Mouse (Mus musculus): ENCODE measurements around the gene Ranbp17.
A peak's percentile ranks its signal among the peaks of the same experiment; 100 is the strongest.

The Ranbp17 gene

DNA sequence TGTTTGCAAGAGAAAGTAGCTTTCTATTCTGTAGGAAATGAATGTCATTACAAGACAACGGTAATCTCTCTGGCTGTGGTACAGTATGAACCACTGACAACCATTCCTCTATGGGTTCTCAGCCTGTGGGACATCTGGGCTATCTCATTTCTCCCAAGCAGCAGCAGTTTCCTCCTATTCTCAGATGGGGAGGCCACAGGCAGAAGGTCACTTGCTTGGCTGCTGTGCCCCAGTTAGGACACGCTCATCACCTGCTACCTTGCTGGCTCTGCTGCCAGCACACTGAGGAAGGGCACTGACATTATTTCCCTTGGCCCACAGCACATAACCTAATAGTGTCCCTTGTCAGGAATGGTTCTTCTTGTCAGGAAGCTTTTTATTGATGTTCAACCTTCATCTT is 285.4 kb downstream of the Ranbp17 start:
- no peak for DNase-seq

GRCm38 (mm10) chr11:33226516-33226915 is 287.0 kb downstream of the Ranbp17 start:
- no peak for DNase-seq

DNA sequence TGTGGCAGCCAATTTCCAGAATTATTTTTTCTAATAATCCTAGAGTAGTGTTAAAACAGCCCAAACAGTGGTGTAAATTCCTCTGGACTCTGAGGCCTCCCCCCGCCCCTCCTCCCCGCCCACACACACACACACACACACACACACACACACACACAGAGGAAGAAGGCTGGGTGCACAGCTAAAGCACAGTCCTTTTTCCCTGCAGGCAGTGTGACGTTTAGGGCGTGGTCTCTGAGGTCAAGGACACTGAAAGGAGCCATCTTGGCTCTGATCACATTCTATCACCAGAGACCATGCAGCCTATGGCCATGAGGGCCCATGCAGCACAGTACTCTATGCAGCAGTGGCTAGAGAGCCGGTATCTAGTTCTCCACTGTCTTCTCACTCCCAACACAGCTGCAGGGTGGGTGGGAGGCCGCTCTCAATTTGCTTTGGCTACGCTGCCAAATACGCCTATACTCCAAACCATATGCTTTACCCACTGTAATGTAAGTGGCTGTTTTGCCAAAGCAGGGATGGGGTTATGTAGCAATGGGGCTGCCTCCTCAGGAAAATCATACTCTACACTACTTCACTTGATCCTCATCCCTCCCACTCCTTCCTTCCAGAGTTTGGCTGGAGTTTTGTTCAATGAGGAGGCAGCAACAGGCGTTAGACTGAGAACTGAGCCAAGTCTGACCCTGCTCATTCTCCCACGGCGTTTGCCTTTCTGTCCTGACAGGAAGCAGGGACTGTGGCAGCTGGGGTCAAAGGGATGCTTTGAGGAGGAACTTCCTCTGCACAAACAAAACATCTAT is 291.8 kb downstream of the Ranbp17 start:
- DNase-seq: no peak

DNA sequence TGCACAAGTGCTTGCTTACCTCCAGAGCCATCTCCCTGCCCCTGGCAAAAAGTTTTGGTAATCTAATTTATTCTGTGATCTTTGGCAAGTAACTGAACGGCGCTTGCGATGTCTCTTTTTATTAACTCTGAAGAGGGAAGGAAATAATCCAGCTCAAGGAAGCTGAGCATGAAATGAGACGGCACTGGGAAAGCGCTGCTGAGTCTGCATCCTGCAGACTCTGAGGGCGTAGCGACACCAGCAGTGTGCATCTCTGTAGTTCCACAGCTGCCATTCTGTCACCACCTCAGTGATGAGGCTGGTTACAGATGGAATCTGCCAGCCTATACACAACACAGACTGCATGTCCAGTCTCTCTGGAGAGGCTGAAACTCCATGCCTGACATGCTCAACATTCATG is 292.8 kb downstream of the Ranbp17 start:
- DNase-seq: no peak

DNA sequence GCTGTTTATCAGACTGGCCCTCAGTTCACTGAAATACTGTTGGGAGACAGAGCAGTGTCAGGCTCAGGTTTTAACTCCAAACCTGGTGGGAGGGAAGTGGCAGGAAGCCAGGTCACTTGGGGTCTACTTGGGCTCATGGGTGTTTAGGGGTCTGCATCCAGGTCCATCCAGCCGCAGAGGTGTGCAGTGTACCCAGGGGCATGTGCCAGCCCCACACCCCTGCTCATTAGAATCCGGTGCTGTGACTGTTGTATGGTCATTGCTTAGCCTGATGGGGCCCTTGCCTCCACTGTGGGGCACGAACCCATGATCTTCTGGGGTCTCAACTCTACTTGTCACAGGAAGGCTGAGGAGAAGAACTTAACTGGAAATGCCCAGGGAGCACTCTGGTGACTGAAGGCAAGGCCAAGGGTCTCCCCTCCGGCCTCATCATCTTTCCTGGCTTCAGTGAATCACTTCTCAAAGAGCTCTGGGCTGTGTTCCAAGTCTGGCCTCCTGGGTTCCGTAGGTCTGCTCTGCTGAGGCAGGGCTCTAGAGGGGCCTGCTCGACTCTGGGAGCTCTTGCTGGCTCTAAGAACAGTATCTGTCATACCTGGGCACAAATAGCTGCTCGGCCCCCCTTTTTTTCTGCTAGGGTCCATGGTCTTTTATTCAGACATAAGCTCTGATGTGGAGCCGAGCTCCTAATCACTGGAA is 296.0 kb downstream of the Ranbp17 start:
- DNase-seq: peak; percentile 57

GRCm38 (mm10) chr11:33207411-33207810 is 306.1 kb downstream of the Ranbp17 start:
- peak; percentile 50 for DNase-seq

GRCm38 (mm10) chr11:33204966-33205365 is 308.6 kb downstream of the Ranbp17 start:
- DNase-seq: peak; percentile 45

DNA sequence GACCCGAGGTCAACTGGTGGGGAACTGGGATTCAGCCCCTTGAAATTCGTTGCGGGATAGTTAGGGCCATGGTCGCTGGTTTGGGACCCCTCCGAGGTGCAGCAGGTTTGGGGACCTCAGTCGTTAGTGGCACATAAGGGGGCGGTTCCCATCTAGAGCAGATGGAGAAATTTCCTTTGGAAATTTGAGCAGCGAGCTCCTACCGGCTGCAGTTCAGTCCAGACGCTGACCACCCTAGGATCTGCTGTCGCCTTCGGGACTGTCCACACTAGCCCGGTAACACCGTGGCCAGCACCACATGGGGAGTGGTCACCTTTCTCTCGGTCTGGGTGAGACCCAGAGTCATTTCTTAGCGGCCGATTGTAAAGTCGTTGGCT is 309.2 kb downstream of the Ranbp17 start:
- DNase-seq: peak; percentile 44

DNA sequence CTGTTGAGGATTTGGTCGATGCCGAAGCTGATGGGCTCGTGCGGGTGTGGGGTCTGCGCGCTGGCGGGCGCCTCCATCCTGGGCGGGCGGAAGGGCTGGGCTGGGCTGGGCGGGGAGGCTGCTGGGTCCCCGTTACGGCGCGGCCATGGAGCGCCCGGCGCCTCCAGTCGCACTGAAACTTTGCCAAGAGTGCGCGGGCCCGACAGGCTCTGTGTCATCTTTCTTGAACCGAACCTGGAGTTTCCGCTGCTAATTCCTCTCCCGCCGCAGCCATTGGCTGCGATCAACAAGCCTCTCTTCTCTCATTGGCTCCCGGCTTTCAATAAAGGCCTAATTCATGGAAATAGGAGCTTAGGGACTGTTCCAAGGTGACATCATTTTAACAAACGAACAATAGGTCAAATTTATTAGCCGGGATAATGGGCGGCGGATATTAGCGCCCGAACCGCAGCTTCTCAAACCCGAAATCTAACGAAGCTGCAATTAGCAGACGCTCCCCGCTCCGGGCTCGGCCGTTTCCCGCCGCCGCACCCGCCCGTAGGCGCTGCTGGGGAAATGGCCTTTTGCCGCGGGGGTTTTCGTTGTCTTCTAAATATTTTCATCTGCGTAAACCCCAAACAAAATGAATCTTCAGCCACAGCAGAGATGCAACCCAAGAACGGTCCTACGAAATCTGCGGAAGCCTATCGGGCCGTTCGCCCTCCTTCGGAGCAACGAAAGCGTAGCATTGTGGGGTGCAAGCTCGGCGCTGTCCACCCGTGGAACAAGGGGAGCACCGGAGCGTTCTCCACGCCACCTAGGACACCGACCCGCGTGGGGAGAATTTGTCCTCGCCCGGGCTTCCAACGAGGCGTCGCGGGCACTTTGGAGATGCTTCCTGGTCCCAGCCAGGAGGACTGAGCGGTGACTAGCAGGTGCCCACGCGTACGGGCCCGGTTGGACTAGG is 309.9 kb downstream of the Ranbp17 start, which contains the start of gene Tlx3:
Tlx3 (minus strand) TSS at position 207 of the 946 bp plus-strand sequence.
- DNase-seq: peak; percentile 93

GRCm38 (mm10) chr11:33202972-33203371 is 310.6 kb downstream of the Ranbp17 start:
- peak; percentile 56 for DNase-seq

DNA sequence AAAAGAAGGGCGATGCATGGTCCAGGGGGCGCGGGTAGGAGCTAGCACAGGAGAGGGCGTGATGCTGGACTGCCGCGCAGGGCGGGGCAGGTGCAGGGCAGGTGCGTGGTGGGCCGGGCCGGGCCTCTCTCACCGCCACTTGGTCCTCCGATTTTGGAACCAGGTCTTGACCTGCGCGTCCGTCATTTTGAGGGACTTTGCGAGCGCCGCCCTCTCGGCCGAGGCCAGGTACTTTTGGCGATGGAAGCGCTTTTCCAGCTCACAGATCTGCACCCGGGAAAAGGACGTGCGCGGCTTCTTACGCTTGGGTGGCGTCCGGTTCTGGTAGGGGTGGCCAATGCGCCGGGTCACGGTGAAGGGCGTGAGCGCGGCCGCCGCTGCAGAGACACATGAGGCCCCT is 311.2 kb downstream of the Ranbp17 start:
- peak; percentile 78 for DNase-seq

GRCm38 (mm10) chr11:33201626-33202010 is 311.9 kb downstream of the Ranbp17 start:
- DNase-seq: peak; percentile 62

- peak; percentile 47 for DNase-seq
These were observed 312.6 kb downstream of the Ranbp17 start for GRCm38 (mm10) chr11:33200764-33201625.

DNA sequence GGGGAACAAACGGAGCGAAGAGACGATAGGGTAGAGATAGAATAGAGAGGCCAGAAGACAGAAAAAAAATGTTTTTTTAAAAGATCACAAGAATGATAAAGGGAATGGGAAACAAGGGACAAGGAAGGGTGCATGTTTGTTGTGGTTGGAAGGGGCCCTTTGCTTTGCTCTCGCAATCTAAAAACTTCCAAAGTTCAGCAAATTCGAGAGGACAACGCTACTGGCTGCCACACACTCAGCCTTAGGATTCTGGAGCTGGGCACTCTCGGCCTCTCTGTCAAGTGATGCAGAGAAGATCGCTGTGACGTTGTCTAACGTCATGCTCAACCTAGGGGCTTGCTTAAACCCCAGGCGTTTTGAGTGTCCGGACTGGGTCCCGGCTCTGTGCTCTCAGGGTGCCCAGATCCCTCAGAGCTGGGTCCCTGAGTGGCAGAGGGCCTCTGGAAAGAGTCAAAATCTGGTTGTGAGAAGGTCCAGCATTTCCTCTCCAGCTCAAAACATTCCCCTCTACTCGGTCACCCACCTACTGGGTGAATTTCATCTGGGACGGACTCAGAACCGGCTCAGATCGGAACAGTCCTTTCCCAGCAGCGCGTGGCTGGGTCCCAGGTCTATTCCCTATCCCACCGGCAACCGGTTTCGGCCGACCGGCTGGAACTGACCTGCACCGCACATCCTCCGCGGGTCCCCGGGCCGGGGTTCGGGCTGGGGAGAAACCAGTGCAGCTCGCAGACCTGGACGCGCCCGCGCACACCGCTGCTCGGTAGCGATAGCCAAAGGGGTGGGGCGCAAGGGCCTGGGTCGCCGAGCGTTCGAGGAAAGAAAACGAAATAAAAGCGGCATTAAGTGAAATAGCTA is 313.4 kb downstream of the Ranbp17 start:
- DNase-seq: peak; percentile 46

GRCm38 (mm10) chr11:33199117-33199514 is 314.4 kb downstream of the Ranbp17 start:
- DNase-seq: peak; percentile 29

DNA sequence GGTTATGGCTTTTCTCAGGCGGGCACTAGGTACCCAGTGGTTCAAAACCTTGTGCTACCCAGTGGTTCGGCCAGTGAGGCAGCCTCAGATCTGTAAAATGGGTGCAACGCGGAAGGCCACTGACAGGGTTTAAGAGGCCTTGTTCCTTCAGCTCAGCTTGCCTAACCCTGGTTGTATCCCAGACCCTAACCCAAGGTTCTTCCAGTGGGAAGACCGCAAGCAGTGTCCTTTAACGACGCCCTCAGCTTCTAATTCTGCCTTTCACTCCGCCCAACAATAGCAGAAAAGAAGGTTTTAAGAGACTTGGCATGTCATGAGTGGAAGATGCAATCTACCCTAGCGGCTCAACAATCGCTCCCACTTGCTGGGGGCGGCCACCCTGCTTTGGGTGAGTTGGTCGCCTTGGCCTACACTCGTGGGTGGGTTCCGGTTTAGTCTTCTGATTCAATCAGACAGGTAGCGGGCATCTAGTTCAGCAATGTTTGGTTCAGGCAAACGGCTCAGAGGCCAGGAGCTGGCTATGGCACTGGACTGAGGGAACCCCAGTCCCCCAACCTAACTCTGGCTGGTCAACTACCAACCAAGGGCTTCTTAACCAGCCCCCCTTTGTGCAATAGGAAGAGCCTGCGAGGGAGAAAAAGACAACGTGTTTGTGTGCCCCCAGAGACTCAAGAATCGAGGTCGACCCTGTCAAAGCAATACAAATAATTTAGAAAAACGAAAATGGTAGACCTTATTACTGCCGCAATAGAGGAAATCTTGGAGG is 315.0 kb downstream of the Ranbp17 start:
- DNase-seq: peak; percentile 32

- peak; percentile 61 for DNase-seq
These were observed 315.9 kb downstream of the Ranbp17 start for GRCm38 (mm10) chr11:33197673-33198072.

DNA sequence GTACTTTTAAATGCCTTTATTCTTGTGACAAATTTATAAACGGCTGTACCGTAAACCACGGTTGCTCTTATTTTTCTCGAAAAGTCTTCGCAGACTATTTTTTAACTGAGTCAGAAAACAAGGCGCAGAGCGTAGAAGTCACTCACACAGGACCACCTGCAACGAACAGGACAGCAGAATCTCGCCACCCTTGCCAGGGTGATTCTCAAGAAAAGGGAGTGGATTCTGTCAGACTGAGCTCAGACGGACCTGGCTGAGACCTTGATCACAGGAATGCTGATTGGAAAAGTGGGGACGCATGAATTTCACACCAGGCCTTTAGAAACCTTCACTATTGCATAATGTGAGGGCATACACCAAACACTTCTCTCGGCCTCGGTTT is 316.4 kb downstream of the Ranbp17 start:
- peak; percentile 31 for DNase-seq

GRCm38 (mm10) chr11:33196447-33197132 is 317.0 kb downstream of the Ranbp17 start:
- DNase-seq: peak; percentile 56

Measured in cerebellum, adult 9-10 months (tissue).